Mouse (Mus musculus) left cerebral cortex, adult 8-10 months (tissue): Measurements from ENCODE around the gene Actr3b. TPM values are rescaled to one million over a fixed set of nuclear protein-coding genes. Genes with fewer than 3 reads are reported as not detected.
"Not testable (repeated sequence)": the region's sequence is repeated elsewhere in the genome, so short reads cannot be mapped to it uniquely, and the experiment has no call there.

Source experiments
- DNase-seq, 2 experiments: peaks; one replicate each; pipeline ENCODE4 v3.0.0; 2022; ENCODE audit warnings: low spot score in 2 of 2
- total RNA-seq, 4 experiments: library from RNA; stranded (reverse); gene quantifications; 2 replicates each; pipeline ENCODE4 v1.2.4; 2022

Gene Actr3b
- total RNA-seq, 4 experiments from 2014 or later: 114 to 130 (median 118) TPM

DNA sequence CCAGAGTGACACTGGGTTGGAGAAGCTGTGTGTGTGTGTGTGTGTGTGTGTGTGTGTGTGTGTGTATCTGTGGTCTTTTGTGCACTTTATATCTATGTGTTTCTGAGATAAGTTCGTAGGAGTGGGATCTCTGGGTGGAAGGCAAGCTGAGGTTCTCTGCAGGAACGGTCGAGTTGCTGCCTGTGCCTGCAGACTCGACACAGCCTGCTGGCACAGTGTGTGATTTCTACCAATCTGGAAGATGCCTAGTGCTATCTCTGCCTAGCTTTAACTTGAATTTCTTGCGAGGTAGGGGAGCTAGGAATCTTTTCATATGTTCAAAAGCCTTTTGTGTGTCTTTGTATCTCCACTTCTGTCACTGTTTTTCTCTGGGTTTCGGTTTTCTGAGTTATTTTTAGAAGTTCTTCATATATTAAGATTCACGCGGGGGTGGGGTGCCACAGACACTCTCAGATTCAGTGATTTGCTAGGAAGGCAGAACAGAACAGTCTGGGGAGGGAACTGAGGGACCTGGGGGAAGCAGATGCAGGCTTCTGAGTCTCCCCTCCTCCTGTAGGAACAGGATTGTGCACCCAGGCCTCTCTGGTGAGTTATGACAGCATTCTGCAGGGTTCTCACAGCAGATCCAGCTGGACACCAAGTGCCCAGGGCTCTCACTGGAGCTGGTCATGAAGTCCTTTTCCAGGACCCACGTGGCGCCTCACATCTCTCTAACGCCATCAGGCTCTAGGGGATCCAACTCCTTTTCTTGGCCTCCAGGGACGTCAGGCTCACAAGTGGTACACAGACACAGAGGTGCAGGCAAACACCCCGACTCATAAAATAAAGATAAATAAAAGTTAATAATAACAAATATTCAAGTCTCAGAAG lies 14.4 kb downstream of the Actr3b start:
- peak in 1 of 2 experiments; percentile 87 for DNase-seq

GRCm38 (mm10) chr5:25791570-25791969 lies 31.8 kb downstream of the Actr3b start:
- no peak for DNase-seq

DNA sequence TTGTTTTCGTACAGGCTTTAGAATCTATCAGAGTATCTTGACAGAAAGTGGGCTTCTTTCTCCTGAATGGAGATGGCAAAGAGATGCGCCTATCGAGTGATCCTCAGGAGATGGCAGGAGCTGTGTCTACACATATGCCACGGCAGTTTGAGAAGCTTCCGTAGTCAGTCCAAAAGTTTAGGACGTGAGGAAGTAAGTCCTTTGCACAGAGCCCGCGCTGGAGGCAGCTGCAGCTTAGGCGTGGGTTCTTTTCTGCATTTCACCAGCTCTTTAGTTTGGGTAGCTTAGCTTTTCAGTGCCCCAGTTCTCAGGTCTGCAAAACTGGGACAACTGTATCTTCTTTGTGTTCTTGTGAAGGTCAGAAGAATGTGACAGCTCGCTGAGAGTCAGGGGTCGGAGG lies 38.0 kb downstream of the Actr3b start:
- DNase-seq: no peak

- no peak for DNase-seq
These were observed 41.1 kb downstream of the Actr3b start for GRCm38 (mm10) chr5:25800929-25801328.

- DNase-seq: peak in 1 of 2 experiments; percentile 41
These were observed 41.9 kb downstream of the Actr3b start for GRCm38 (mm10) chr5:25801744-25802143.

DNA sequence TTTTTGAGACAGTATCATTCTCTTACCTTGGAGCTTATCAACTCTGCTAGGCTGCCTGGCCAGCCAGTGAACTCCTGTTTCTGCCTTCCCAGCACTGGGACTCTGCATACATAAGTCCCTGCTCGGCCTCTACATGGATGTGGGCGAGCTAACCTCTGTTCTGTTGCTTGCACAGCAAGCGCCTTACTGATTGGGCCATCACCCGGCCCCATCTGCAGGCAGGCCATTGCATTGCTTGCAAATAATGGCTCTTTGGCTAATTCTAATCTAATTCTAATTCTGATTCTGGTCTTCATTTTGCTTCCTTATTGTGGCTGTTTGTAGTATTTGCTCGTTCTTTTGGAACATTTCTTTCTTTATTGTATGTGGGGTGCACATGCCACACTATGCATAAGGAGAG lies 44.8 kb downstream of the Actr3b start:
- DNase-seq: no peak

GRCm38 (mm10) chr5:25812922-25813321 lies 53.1 kb downstream of the Actr3b start:
- DNase-seq: no peak

GRCm38 (mm10) chr5:25829308-25830094 lies 69.7 kb downstream of the Actr3b start:
- no peak for DNase-seq

- DNase-seq: no peak
These were observed 71.0 kb downstream of the Actr3b start for GRCm38 (mm10) chr5:25830802-25831201.

GRCm38 (mm10) chr5:25831624-25832023 lies 71.8 kb downstream of the Actr3b start:
- peak; percentile 42 to 43 for DNase-seq

DNA sequence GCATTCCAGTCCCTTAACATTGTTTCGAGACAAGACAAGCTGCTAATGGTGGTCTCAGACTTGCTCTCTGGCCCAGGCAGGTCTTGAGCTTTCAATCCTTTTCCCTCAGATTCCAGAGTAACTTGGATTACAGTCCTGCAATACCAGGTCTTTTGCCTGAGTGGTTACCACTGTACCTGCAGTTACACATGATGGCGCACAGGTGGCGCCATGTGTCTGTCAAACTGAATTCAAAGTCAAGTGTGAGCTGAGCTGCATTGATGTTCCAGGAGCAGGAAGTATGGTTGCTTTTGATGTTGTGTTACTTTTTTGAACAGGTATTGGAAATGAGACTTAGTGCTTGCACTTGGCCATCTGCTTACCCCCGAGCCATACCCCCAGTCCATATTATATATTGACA lies 79.6 kb downstream of the Actr3b start:
- DNase-seq: no peak

GRCm38 (mm10) chr5:25846558-25846957 lies 86.8 kb downstream of the Actr3b start:
- DNase-seq: no peak

GRCm38 (mm10) chr5:25847154-25847553 lies 87.4 kb downstream of the Actr3b start:
- no peak for DNase-seq

DNA sequence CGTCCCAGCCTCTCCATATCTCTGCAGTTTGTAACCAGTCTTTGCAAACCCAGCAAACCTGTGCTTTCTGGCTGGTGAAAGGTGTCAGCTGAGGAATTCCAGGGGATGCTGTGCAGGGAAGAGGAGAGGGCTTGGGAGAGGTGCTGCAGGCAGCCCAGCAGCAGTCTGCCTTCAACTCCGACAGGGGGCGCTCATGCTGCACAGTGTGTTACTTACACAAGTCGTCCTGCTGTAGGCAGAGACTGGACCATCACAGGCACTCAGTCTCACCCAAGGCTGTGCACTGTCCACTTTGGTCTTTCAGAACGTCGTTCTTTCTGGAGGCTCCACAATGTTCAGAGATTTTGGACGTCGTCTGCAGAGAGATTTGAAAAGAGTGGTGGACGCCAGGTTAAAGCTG lies 88.3 kb downstream of the Actr3b start:
- DNase-seq: peak in 1 of 2 experiments; percentile 37

GRCm38 (mm10) chr5:25866201-25866600 lies 106.4 kb downstream of the Actr3b start:
- DNase-seq: no peak

DNA sequence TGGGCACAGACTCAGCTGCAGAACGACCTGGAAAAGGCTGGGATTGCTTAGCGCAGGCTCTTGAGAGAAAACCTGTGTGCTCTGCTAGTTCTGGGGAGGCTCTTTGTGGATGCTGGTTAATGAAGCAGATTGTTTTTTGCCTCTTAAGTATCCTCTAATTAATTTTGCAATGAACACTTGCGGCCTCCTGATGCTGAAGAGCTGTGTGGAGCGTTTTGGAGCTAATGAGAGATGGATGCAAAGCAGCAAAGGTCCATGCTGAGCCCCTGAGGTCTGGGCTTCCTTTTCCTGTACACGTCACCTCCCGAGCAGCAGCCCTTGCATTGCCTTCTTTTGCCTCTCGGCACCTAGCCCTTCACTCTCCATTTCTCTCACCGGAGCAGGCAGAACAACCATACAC lies 110.1 kb downstream of the Actr3b start:
- no peak for DNase-seq

DNA sequence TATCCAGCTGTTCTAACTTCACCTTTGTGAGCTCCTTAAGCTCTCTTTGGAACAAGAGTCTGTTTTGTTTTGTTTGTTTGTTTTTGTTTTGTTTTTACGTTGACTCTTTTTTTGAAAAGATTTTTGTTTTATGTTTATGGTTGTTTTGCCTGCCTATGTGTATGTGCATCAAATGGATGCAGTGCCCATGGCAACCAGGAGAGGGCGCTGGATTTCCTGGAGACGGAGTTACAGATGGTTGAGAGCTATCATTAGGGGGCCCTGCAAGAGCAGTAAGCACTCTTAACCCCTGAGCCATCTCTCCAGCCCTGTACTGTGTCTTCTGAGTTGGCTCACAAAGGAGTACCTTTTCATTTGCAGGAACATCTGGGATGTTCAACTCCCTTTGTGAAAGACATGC lies 110.8 kb downstream of the Actr3b start:
- no peak for DNase-seq

- DNase-seq: no peak
These were observed 111.7 kb downstream of the Actr3b start for GRCm38 (mm10) chr5:25871342-25872023.

- DNase-seq: no peak
These were observed 113.2 kb downstream of the Actr3b start for GRCm38 (mm10) chr5:25873046-25873445.

DNA sequence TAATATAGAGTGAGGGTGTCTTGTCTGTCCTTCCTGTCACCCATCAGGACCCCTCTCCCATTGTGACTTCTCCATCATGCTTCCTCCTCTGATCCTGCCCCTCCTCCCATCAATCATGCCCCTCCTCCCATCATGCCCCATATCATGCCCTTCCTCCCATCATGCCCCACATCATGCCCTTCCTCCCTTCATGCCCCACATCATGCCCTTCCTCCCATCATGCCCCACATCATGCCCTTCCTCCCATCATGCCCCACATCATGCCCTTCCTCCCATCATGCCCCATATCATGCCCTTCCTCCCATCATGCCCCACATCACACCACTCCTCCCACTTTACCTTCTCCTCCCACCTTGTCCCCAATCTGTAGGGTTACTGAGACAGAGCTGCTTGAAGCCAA lies 116.1 kb downstream of the Actr3b start:
- not testable (repeated sequence) for DNase-seq

- no peak for DNase-seq
These were observed 117.5 kb downstream of the Actr3b start for GRCm38 (mm10) chr5:25877281-25877680.

- DNase-seq: no peak
These were observed 118.2 kb downstream of the Actr3b start for GRCm38 (mm10) chr5:25877996-25878395.
